Mouse (Mus musculus): ENCODE measurements around the gene Ucp2. TPM values are rescaled to one million over a fixed set of nuclear protein-coding genes. Genes with fewer than 3 reads are reported as not detected.
A peak's percentile ranks its signal among the peaks of the same experiment; 100 is the strongest.

Gene Ucp2
- 70.5 and 101 TPM in 2 replicates for total RNA-seq (2014; rRNA removed)
- polyA plus RNA-seq (2015; fragmentation: Nextera tagmentation; extraction: Ambion mirVana), result 112 and 113 TPM in 2 replicates

DNA sequence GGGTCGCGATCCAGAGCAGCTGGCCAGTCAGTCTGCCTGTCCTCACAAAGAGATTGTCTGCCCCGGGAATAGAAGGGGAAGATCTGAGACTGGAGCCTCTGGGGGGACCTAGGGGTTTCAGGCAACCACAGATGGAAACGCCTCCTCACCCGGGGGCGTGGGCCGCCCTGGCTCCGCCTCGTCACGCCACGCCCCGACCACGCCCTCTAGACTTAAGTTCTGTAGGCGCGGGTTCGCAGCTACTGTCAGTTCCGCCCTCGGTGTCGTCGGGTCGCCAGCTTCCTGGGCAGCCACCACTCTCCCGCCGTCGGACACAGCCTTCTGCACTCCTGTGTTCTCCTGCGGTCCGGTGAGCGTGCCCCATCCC, at the start of gene Ucp2:
Ucp2 (plus strand) TSS at position 221 of the 367 bp plus-strand sequence.
- WGBS, result under 1% methylated on average over 27 of the region's 27 CpGs
- H3K36me3 ChIP-seq (ENCODE audit: insufficient read depth, low read length), result no peaks in the 10 kb centered on the region
- H3K27me3 ChIP-seq (ENCODE audit: insufficient read depth, low read length), result no peaks in the 10 kb centered on the region
- H3K9me3 ChIP-seq (ENCODE audit: low read length), result no peaks in the 10 kb centered on the region
- H3K4me3 ChIP-seq (ENCODE audit: low read length), result peak within 1 kb of the TSS; percentile 39
- DNase-seq (ENCODE audit: low spot score) (peak; percentile 71), ATAC-seq (0 out of 2 replicates have a peak, but pooled peaks have one; percentile 6)
- H3K4me2 ChIP-seq (ENCODE audit: low read depth, low read length), result peak within 1 kb of the TSS; percentile 70
- peak within 1 kb of the TSS; percentile 90; the same call in 1 of the 2 replicates for H3K27ac ChIP-seq
- TF ChIP-seq CTCF (IDR thresholded peaks at IDR 0.05; ENCODE audit: low read depth), result no peak
- peaks cover 13% of the 10 kb centered on the region; the same call in 1 of the 2 replicates for H3K4me1 ChIP-seq (ENCODE audit: insufficient read depth, low read length)
- H3K9ac ChIP-seq (replicated peaks; ENCODE audit: low read length), result peak within 1 kb of the TSS; percentile 58

DNA sequence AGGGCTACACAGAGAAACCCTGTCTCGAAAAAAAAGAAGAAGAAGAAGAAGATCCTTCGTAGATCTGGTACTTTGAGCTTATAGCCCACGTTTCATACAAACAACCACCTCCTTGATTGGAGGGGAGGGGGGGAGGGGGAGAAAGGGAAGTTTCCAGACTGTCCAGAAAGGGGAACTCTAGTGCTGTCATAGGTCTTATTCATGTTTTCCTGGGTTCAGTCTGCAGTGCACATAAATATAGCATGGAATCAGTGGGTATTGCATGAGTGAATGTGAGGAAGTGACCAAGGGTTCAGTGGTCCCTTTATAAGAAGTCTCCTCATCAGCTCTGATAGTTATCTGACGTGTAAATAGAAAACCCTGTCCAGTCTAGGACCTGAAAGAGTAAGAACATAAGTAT, 49.4 kb upstream of the Ucp2 start:
- Histone ChIP-seq H3K9me3 (ENCODE audit: low read length) (no peaks in the 10 kb centered on the region), H3K9ac (replicated peaks; ENCODE audit: low read length) (no peak overlapping the region), H3K27me3 (ENCODE audit: insufficient read depth, low read length) (no peaks in the 10 kb centered on the region), H3K36me3 (ENCODE audit: insufficient read depth, low read length) (peaks cover 31% of the 10 kb centered on the region), H3K27ac (no peak overlapping the region), H3K4me2 (ENCODE audit: low read depth, low read length) (no peak overlapping the region), H3K4me1 (ENCODE audit: insufficient read depth, low read length) (no peaks in the 10 kb centered on the region), H3K4me3 (ENCODE audit: low read length) (no peak overlapping the region)
- ATAC-seq (no peak), DNase-seq (ENCODE audit: low spot score) (no peak)
- 97% methylated on average over 4 of the region's 4 CpGs for WGBS
- TF ChIP-seq CTCF (IDR thresholded peaks at IDR 0.05; ENCODE audit: low read depth), result no peak

DNA sequence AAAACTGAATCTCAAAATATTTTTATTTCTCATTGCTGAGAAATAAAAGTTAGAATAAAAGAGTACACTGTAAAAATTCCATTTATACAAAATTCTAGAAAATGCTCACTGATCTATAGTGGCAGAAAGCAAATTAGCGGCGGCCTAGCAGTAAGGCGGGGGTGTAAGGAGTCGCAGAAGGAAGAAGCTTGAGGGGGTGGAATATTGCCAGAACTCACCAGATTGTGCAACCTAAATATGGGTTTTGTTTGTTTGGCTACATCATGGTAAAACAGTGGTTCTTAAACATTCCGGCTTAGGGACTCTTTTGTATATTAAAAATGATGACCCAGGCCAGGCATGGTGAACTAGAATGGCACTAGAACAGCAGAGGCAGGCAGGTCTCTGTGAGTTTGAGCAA, 46.9 kb upstream of the Ucp2 start:
- Histone ChIP-seq H3K36me3 (ENCODE audit: insufficient read depth, low read length) (peaks cover 43% of the 10 kb centered on the region), H3K4me3 (ENCODE audit: low read length) (no peak overlapping the region), H3K9ac (replicated peaks; ENCODE audit: low read length) (no peak overlapping the region), H3K4me1 (ENCODE audit: insufficient read depth, low read length) (no peaks in the 10 kb centered on the region), H3K9me3 (ENCODE audit: low read length) (no peaks in the 10 kb centered on the region), H3K27ac (no peak overlapping the region), H3K27me3 (ENCODE audit: insufficient read depth, low read length) (no peaks in the 10 kb centered on the region), H3K4me2 (ENCODE audit: low read depth, low read length) (no peak overlapping the region)
- DNase-seq (ENCODE audit: low spot score) (no peak), ATAC-seq (no peak)
- WGBS, result 99% methylated on average over 5 of the region's 5 CpGs
- TF ChIP-seq CTCF (IDR thresholded peaks at IDR 0.05; ENCODE audit: low read depth), result no peak

DNA sequence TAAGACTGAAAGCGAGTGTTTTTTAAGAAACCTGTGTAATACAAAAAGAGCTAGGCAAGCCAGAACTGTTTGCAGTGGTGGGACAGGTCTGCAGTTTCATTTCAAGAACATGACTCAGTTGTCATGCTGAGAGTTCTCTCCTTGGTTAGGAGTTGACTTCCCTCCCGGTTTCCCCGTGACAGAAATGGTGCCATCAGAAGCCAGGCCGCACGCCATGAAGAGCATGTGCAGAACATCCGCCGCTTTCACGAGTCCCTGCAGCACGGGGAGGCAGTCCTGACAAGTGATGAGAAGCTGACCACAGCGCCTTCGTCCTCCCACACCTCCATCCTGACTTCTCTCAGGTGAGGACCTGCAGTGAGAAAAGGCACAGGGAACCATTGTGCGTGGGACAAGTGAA, 44.6 kb upstream of the Ucp2 start:
- peaks cover 47% of the 10 kb centered on the region for H3K36me3 ChIP-seq (ENCODE audit: insufficient read depth, low read length)
- 94% methylated on average over 12 of the region's 12 CpGs for WGBS
- TF ChIP-seq CTCF (IDR thresholded peaks at IDR 0.05; ENCODE audit: low read depth), result no peak

DNA sequence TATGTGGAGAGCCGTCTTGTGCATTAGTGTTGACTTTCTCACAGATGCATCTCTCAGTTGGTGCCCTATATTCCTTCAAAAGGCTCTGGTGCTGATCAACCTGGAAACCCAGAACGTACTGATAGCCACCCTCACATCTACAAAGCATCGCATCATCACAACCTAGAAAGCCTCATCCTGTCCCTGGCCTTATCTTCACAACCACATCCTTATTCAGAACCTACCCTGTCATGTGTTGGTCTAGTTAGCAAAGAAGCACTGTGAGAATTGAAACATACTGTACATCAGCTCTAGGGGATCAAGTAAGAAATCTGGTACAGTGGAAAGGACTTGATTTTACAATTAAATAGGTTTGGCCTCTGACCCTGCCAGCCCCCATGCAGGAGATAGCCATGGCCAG, 44.2 kb upstream of the Ucp2 start:
- H3K4me2 ChIP-seq (ENCODE audit: low read depth, low read length), result no peak overlapping the region
- no peaks in the 10 kb centered on the region for H3K27me3 ChIP-seq (ENCODE audit: insufficient read depth, low read length)
- WGBS, result 95% methylated on average over 3 of the region's 3 CpGs
- no peak for TF ChIP-seq CTCF (IDR thresholded peaks at IDR 0.05; ENCODE audit: low read depth)
- ATAC-seq, result no peak
- H3K4me3 ChIP-seq (ENCODE audit: low read length), result no peak overlapping the region
- H3K27ac ChIP-seq, result no peak overlapping the region
- H3K4me1 ChIP-seq (ENCODE audit: insufficient read depth, low read length), result no peaks in the 10 kb centered on the region
- H3K9me3 ChIP-seq (ENCODE audit: low read length), result no peaks in the 10 kb centered on the region
- H3K36me3 ChIP-seq (ENCODE audit: insufficient read depth, low read length), result peaks cover 47% of the 10 kb centered on the region
- no peak for DNase-seq (ENCODE audit: low spot score)
- H3K9ac ChIP-seq (replicated peaks; ENCODE audit: low read length), result no peak overlapping the region

More for the DNA sequence above, 44.6 kb upstream of the Ucp2 start:
- Histone ChIP-seq H3K9me3 (ENCODE audit: low read length) (no peaks in the 10 kb centered on the region), H3K27ac (no peak overlapping the region), H3K4me2 (ENCODE audit: low read depth, low read length) (no peak overlapping the region), H3K9ac (replicated peaks; ENCODE audit: low read length) (no peak overlapping the region), H3K4me1 (ENCODE audit: insufficient read depth, low read length) (no peaks in the 10 kb centered on the region), H3K4me3 (ENCODE audit: low read length) (no peak overlapping the region), H3K27me3 (ENCODE audit: insufficient read depth, low read length) (no peaks in the 10 kb centered on the region)
- ATAC-seq (no peak), DNase-seq (ENCODE audit: low spot score) (no peak)

DNA sequence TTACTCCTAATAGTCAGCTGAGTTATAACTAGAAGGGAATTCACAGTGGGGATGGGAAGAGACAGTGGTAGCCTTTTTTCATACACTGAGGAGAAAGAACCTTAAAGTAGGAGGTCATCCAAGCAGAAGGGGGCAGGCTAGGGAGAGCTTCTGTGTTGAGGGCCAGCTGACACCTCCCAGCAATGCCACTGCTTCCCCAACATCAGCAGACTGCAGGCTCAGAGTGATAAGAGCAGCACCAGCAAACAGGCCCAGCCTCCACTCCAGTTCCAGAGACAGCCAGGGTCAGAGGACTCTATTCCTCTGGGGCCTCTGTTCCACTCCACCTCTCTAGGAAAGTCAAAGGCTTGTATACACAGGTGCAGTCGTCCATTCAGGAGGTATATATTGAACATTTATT, 35.0 kb upstream of the Ucp2 start:
- Histone ChIP-seq H3K9me3 (ENCODE audit: low read length) (no peaks in the 10 kb centered on the region), H3K4me1 (ENCODE audit: insufficient read depth, low read length) (no peaks in the 10 kb centered on the region), H3K4me3 (ENCODE audit: low read length) (no peak overlapping the region), H3K9ac (replicated peaks; ENCODE audit: low read length) (no peak overlapping the region), H3K27ac (no peak overlapping the region), H3K27me3 (ENCODE audit: insufficient read depth, low read length) (no peaks in the 10 kb centered on the region), H3K4me2 (ENCODE audit: low read depth, low read length) (no peak overlapping the region), H3K36me3 (ENCODE audit: insufficient read depth, low read length) (peaks cover 40% of the 10 kb centered on the region)
- no peak for TF ChIP-seq CTCF (IDR thresholded peaks at IDR 0.05; ENCODE audit: low read depth)
- ATAC-seq (no peak), DNase-seq (ENCODE audit: low spot score) (no peak)
- 59% methylated on average over 1 of the region's 1 CpGs for WGBS

DNA sequence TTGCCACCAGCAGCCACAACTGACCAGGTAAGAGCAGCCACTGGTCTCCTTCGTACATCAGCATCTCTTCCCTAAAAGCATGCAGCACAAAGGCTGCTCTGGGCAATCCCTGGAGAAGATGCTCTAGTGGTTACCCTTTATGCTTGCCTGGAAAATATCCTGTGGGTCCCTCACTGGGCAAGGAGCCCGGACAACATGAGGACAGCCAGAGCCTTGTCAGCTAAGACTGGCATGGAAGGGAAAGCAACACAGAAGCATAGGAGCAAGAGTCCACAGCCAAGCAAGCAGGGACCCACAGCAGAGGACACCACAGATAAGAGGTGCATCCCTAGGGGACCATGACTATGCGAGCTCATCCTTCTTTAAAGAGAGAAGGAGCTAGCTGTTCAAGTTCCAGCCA, 33.3 kb upstream of the Ucp2 start:
- Histone ChIP-seq H3K36me3 (ENCODE audit: insufficient read depth, low read length) (peaks cover 26% of the 10 kb centered on the region), H3K9me3 (ENCODE audit: low read length) (no peaks in the 10 kb centered on the region), H3K4me2 (ENCODE audit: low read depth, low read length) (no peak overlapping the region), H3K27me3 (ENCODE audit: insufficient read depth, low read length) (no peaks in the 10 kb centered on the region), H3K9ac (replicated peaks; ENCODE audit: low read length) (no peak overlapping the region), H3K4me1 (ENCODE audit: insufficient read depth, low read length) (no peaks in the 10 kb centered on the region), H3K27ac (no peak overlapping the region), H3K4me3 (ENCODE audit: low read length) (no peak overlapping the region)
- TF ChIP-seq CTCF (IDR thresholded peaks at IDR 0.05; ENCODE audit: low read depth), result no peak
- 84% methylated on average over 3 of the region's 3 CpGs for WGBS
- DNase-seq (ENCODE audit: low spot score), result no peak
- no peak for ATAC-seq

All from hindbrain, postnatal 0 days (tissue).